Comparison of ENCODE assay signal across 7 mouse cellular contexts in genomic region chr13:99412477-99413080, GRCm38 (mm10).
DNase-seq lines count a peak whose midpoint lies in the region; ATAC-seq and TF ChIP-seq lines count a peak whose summit lies in the region.

No protein-coding gene starts in this region.

- H3K27me3 ChIP-seq in MEL (ENCODE audit: control insufficient read depth in 1 of 2, insufficient read depth in 2 of 2, low read length in 2 of 2): no peaks in the 10 kb centered on the region
- no peaks in the 10 kb centered on the region for H3K27me3 ChIP-seq in Patski
- H3K27me3 ChIP-seq in embryonic facial prominence, embryonic 14.5 days (replicated peaks; ENCODE audit: control insufficient read depth, insufficient read depth, low read length): no peaks in the 10 kb centered on the region
- no peaks in the 10 kb centered on the region for H3K27me3 ChIP-seq in limb, embryonic 10.5 days (ENCODE audit: low read depth, poor library complexity, severe bottlenecking)
- H3K27me3 ChIP-seq in neural tube, embryonic 12.5 days (replicated peaks): no peaks in the 10 kb centered on the region

- in situ Hi-C loops in Patski (cut with MboI; ENCODE audit: low pct_unique_long_range_greater_than_20kb): no loop called here

- no peaks in the 10 kb centered on the region for H3K79me2 ChIP-seq in MEL (ENCODE audit: control insufficient read depth, insufficient read depth, low read length, poor library complexity)

- TF ChIP-seq POLR2A in MEL (IDR thresholded peaks at IDR 0.05; ENCODE audit: control insufficient read depth in 1 of 2, insufficient read depth in 1 of 2, low read depth in 1 of 2, low read length in 2 of 2, poor library complexity in 1 of 2): no peak

- TF ChIP-seq CTCF in MEL (IDR thresholded peaks at IDR 0.05 in 2 of 3, conservative IDR thresholded peaks at IDR 0.05 in 1 of 3; ENCODE audit: control insufficient read depth in 1 of 3, insufficient read depth in 1 of 3, low read depth in 2 of 3, low read length in 3 of 3, poor library complexity in 1 of 3, severe bottlenecking in 1 of 3) (no peak), Patski (IDR thresholded peaks at IDR 0.05) (no peak)

- H3K4me2 ChIP-seq in embryonic facial prominence, embryonic 14.5 days (ENCODE audit: low read depth, low read length): no peak overlapping the region
- H3K4me2 ChIP-seq in neural tube, embryonic 12.5 days (replicated peaks): no peak overlapping the region; the same call in 1 of the 2 replicates

- no peak overlapping the region for H3K9ac ChIP-seq in MEL (ENCODE audit: control insufficient read depth, low read depth, low read length, poor library complexity, severe bottlenecking)
- no peak overlapping the region for H3K9ac ChIP-seq in embryonic facial prominence, embryonic 14.5 days (ENCODE audit: low read depth, low read length)
- no peak overlapping the region for H3K9ac ChIP-seq in neural tube, embryonic 12.5 days

- intact Hi-C loops in heart, postnatal 14 days (cut with DNase I): no loop called here

- DNase-seq in MEL (ENCODE audit: low read depth, low spot score) (peak; percentile 66), Patski (ENCODE audit: low read depth, low spot score) (no peak)
- peak; percentile 69 for DNase-seq in embryonic facial prominence, embryonic 14.5 days (ENCODE audit: low spot score)
- peak; percentile 57 to 66 for DNase-seq in heart, postnatal 14 days
- DNase-seq in limb, embryonic 10.5 days (ENCODE audit: low spot score): no peak
- no peak for DNase-seq in B cell, adult 2 months

- 53% methylated on average over 11 of the region's 11 CpGs for WGBS in embryonic facial prominence, embryonic 14.5 days
- WGBS in limb, embryonic 10.5 days: 80% methylated on average over 11 of the region's 11 CpGs
- WGBS in neural tube, embryonic 12.5 days: 46% methylated on average over 11 of the region's 11 CpGs

- peaks cover 0 to 3% of the 10 kb centered on the region in 2 experiments; a peak in 1 of 4 replicates for H3K36me3 ChIP-seq in MEL (ENCODE audit: control insufficient read depth in 1 of 2, insufficient read depth in 2 of 2, low read length in 2 of 2)
- peaks cover 45% of the 10 kb centered on the region for H3K36me3 ChIP-seq in embryonic facial prominence, embryonic 14.5 days (ENCODE audit: control insufficient read depth, insufficient read depth, low read length)
- H3K36me3 ChIP-seq in limb, embryonic 10.5 days: peaks cover 65% of the 10 kb centered on the region
- peaks cover 25% of the 10 kb centered on the region for H3K36me3 ChIP-seq in neural tube, embryonic 12.5 days

- H3K4me1 ChIP-seq in MEL (ENCODE audit: control insufficient read depth in 1 of 2, insufficient read depth in 2 of 2, low read length in 2 of 2): peaks cover 0 to 4% of the 10 kb centered on the region in 2 experiments; a peak in 3 of 4 replicates
- peaks cover 20% of the 10 kb centered on the region for H3K4me1 ChIP-seq in embryonic facial prominence, embryonic 14.5 days (ENCODE audit: control insufficient read depth, insufficient read depth, low read length)
- peaks cover 56% of the 10 kb centered on the region for H3K4me1 ChIP-seq in limb, embryonic 10.5 days
- H3K4me1 ChIP-seq in neural tube, embryonic 12.5 days: peaks cover 39% of the 10 kb centered on the region

- no peak overlapping the region for H3K4me3 ChIP-seq in MEL (ENCODE audit: control insufficient read depth in 1 of 2, insufficient read depth in 1 of 2, low read depth in 2 of 2, low read length in 2 of 2)
- H3K4me3 ChIP-seq in embryonic facial prominence, embryonic 14.5 days (ENCODE audit: low read depth, low read length): no peak overlapping the region
- no peak overlapping the region for H3K4me3 ChIP-seq in limb, embryonic 10.5 days
- H3K4me3 ChIP-seq in neural tube, embryonic 12.5 days: no peak overlapping the region

- POLR2A ChIA-PET in Patski (lab: Charles Lee): no interaction called here

- peak; percentile 42 for ATAC-seq in Patski
- peak; percentile 53; the same call in 1 of the 2 replicates for ATAC-seq in embryonic facial prominence, embryonic 14.5 days (ENCODE audit: low read depth)
- no peak for ATAC-seq in neural tube, embryonic 12.5 days (ENCODE audit: low FRiP score, low read depth)

- H3K9me3 ChIP-seq in MEL (replicated peaks; ENCODE audit: insufficient read depth, low read length): no peaks in the 10 kb centered on the region
- H3K9me3 ChIP-seq in embryonic facial prominence, embryonic 14.5 days (ENCODE audit: control insufficient read depth, low read length): no peaks in the 10 kb centered on the region
- no peaks in the 10 kb centered on the region for H3K9me3 ChIP-seq in limb, embryonic 10.5 days (replicated peaks)
- H3K9me3 ChIP-seq in neural tube, embryonic 12.5 days: no peaks in the 10 kb centered on the region

- CTCF ChIA-PET in Patski (lab: Charles Lee): interaction anchor here (1.2 to 1.3 kb wide), 2 partner anchors 21 to 46 kb away, joined by 3 read pairs; no protein-coding TSS in a partner anchor

- no peak overlapping the region for H3K27ac ChIP-seq in MEL (ENCODE audit: control insufficient read depth, low read depth, low read length)
- peak overlapping the region; percentile 16 for H3K27ac ChIP-seq in embryonic facial prominence, embryonic 14.5 days (replicated peaks; ENCODE audit: low read depth, low read length)
- H3K27ac ChIP-seq in limb, embryonic 10.5 days: peak overlapping the region; percentile 81
- H3K27ac ChIP-seq in neural tube, embryonic 12.5 days: 0 out of 2 replicates have a peak overlapping the region, but pooled peaks have one; percentile 20

- TF ChIP-seq RAD21 in MEL (IDR thresholded peaks at IDR 0.05; ENCODE audit: low read depth, low read length): no peak

- TF ChIP-seq EP300 in MEL (IDR thresholded peaks at IDR 0.05; ENCODE audit: low read depth in 1 of 2, low read length in 2 of 2): no peak

TF ChIP-seq in MEL, 35 proteins besides CTCF, POLR2A, EP300 and RAD21:
- TF ChIP-seq HCFC1 (IDR thresholded peaks at IDR 0.05; ENCODE audit: low read depth, low read length) (no peak), ELF1 (IDR thresholded peaks at IDR 0.05; ENCODE audit: low read depth, low read length) (no peak), POLR2AphosphoS5 (IDR thresholded peaks at IDR 0.05; ENCODE audit: borderline replicate concordance, low read depth, low read length) (no peak), MAFK (IDR thresholded peaks at IDR 0.05; ENCODE audit: borderline replicate concordance, low read depth, low read length) (no peak), NRF1 (IDR thresholded peaks at IDR 0.05; ENCODE audit: insufficient read depth, low read depth, low read length, poor library complexity, severe bottlenecking) (no peak), SMC3 (IDR thresholded peaks at IDR 0.05; ENCODE audit: low read depth, low read length) (no peak), CHD2 (IDR thresholded peaks at IDR 0.05; ENCODE audit: low read length) (no peak), NELFE (IDR thresholded peaks at IDR 0.05; ENCODE audit: low read depth, low read length) (no peak), CHD1 (IDR thresholded peaks at IDR 0.05; ENCODE audit: low read depth, low read length) (no peak), JUND (IDR thresholded peaks at IDR 0.05; ENCODE audit: low read depth, low read length) (no peak), GABPA (IDR thresholded peaks at IDR 0.05; ENCODE audit: low read depth, low read length) (no peak), E2F4 (IDR thresholded peaks at IDR 0.05; ENCODE audit: borderline replicate concordance, low read depth, low read length) (no peak), KAT2A (conservative IDR thresholded peaks at IDR 0.05; ENCODE audit: low read depth, low read length) (no peak), GATA1 (IDR thresholded peaks at IDR 0.05; ENCODE audit: low read depth, low read length) (no peak), ZC3H11A (IDR thresholded peaks at IDR 0.05; ENCODE audit: low read depth, low read length) (no peak), MXI1 (IDR thresholded peaks at IDR 0.05; ENCODE audit: low read depth, low read length) (no peak), SIN3A (IDR thresholded peaks at IDR 0.05; ENCODE audit: low read length) (no peak), MYB (IDR thresholded peaks at IDR 0.05; ENCODE audit: low read depth, low read length) (no peak), TAL1 (IDR thresholded peaks at IDR 0.05; ENCODE audit: low read length) (no peak)

Comparison
In these comparisons a context has a peak if more than half of its experiments do, and no peak if none do; other contexts are left out.
1. DNase-seq: peak in MEL (single experiment), embryonic facial prominence, embryonic 14.5 days (single experiment) and heart, postnatal 14 days (2 of 2); none in Patski (single experiment), limb, embryonic 10.5 days (single experiment) and B cell, adult 2 months (0 of 2).